Mouse (Mus musculus): ENCODE measurements around the gene Ttll11. TPM values are rescaled to one million over a fixed set of nuclear protein-coding genes. Genes with fewer than 3 reads are reported as not detected.
A peak's percentile ranks its signal among the peaks of the same experiment; 100 is the strongest.

Ttll11 gene
- polyA plus RNA-seq, 1 experiment: 4.1 TPM

GRCm38 (mm10) chr2:35854877-35855276, 124.8 kb downstream of the Ttll11 start:
- H3K4me1 ChIP-seq (ENCODE audit: control insufficient read depth, insufficient read depth, low read length): no peaks in the 10 kb centered on the region

GRCm38 (mm10) chr2:35852971-35853370, 126.7 kb downstream of the Ttll11 start:
- WGBS: 59% methylated on average over 4 of the region's 4 CpGs
- Histone ChIP-seq H3K27ac (ENCODE audit: control insufficient read depth, insufficient read depth, low read depth, low read length, poor library complexity) (no peak overlapping the region), H3K4me3 (replicated peaks; ENCODE audit: control insufficient read depth, low read depth, low read length) (no peak overlapping the region), H3K4me1 (ENCODE audit: control insufficient read depth, insufficient read depth, low read length) (no peaks in the 10 kb centered on the region)
- TF ChIP-seq CTCF (IDR thresholded peaks at IDR 0.05; ENCODE audit: control insufficient read depth, insufficient read depth, low read length) (no peak), POLR2A (IDR thresholded peaks at IDR 0.05; ENCODE audit: borderline replicate concordance, control insufficient read depth, low read depth, low read length) (no peak)

More at GRCm38 (mm10) chr2:35854877-35855276, 124.8 kb downstream of the Ttll11 start:
- TF ChIP-seq POLR2A (IDR thresholded peaks at IDR 0.05; ENCODE audit: borderline replicate concordance, control insufficient read depth, low read depth, low read length) (no peak), CTCF (IDR thresholded peaks at IDR 0.05; ENCODE audit: control insufficient read depth, insufficient read depth, low read length) (peak; percentile 39; the same call in 1 of the 2 replicates)
- H3K4me3 ChIP-seq (replicated peaks; ENCODE audit: control insufficient read depth, low read depth, low read length): no peak overlapping the region
- H3K27ac ChIP-seq (ENCODE audit: control insufficient read depth, insufficient read depth, low read depth, low read length, poor library complexity): no peak overlapping the region
- WGBS: 34% methylated on average over 5 of the region's 5 CpGs

- no peak overlapping the region for H3K4me3 ChIP-seq (replicated peaks; ENCODE audit: control insufficient read depth, low read depth, low read length)
- no peaks in the 10 kb centered on the region for H3K4me1 ChIP-seq (ENCODE audit: control insufficient read depth, insufficient read depth, low read length)
- H3K27ac ChIP-seq (ENCODE audit: control insufficient read depth, insufficient read depth, low read depth, low read length, poor library complexity): no peak overlapping the region
- WGBS: 86% methylated on average over 3 of the region's 3 CpGs
- TF ChIP-seq POLR2A (IDR thresholded peaks at IDR 0.05; ENCODE audit: borderline replicate concordance, control insufficient read depth, low read depth, low read length) (no peak), CTCF (IDR thresholded peaks at IDR 0.05; ENCODE audit: control insufficient read depth, insufficient read depth, low read length) (no peak)
These were observed 127.6 kb downstream of the Ttll11 start for GRCm38 (mm10) chr2:35852164-35852509.

- no peak overlapping the region for H3K27ac ChIP-seq (ENCODE audit: control insufficient read depth, insufficient read depth, low read depth, low read length, poor library complexity)
- H3K4me1 ChIP-seq (ENCODE audit: control insufficient read depth, insufficient read depth, low read length): no peaks in the 10 kb centered on the region
- H3K4me3 ChIP-seq (replicated peaks; ENCODE audit: control insufficient read depth, low read depth, low read length): no peak overlapping the region
- WGBS: 74% methylated on average over 17 of the region's 17 CpGs
- TF ChIP-seq CTCF (IDR thresholded peaks at IDR 0.05; ENCODE audit: control insufficient read depth, insufficient read depth, low read length): no peak
- no peak for TF ChIP-seq POLR2A (IDR thresholded peaks at IDR 0.05; ENCODE audit: borderline replicate concordance, control insufficient read depth, low read depth, low read length)
These were observed 128.1 kb downstream of the Ttll11 start for GRCm38 (mm10) chr2:35851420-35852163.

- no peaks in the 10 kb centered on the region for H3K4me1 ChIP-seq (ENCODE audit: control insufficient read depth, insufficient read depth, low read length)
- 88% methylated on average over 10 of the region's 10 CpGs for WGBS
- H3K4me3 ChIP-seq (replicated peaks; ENCODE audit: control insufficient read depth, low read depth, low read length): no peak overlapping the region
- TF ChIP-seq CTCF (IDR thresholded peaks at IDR 0.05; ENCODE audit: control insufficient read depth, insufficient read depth, low read length): no peak
- TF ChIP-seq POLR2A (IDR thresholded peaks at IDR 0.05; ENCODE audit: borderline replicate concordance, control insufficient read depth, low read depth, low read length): no peak
- no peak overlapping the region for H3K27ac ChIP-seq (ENCODE audit: control insufficient read depth, insufficient read depth, low read depth, low read length, poor library complexity)
These were observed 130.0 kb downstream of the Ttll11 start for GRCm38 (mm10) chr2:35849632-35850230.

- 61% methylated on average over 11 of the region's 11 CpGs for WGBS
- TF ChIP-seq POLR2A (IDR thresholded peaks at IDR 0.05; ENCODE audit: borderline replicate concordance, control insufficient read depth, low read depth, low read length) (no peak), CTCF (IDR thresholded peaks at IDR 0.05; ENCODE audit: control insufficient read depth, insufficient read depth, low read length) (no peak)
- no peaks in the 10 kb centered on the region; the same call in 1 of the 2 replicates for H3K4me1 ChIP-seq (ENCODE audit: control insufficient read depth, insufficient read depth, low read length)
- H3K4me3 ChIP-seq (replicated peaks; ENCODE audit: control insufficient read depth, low read depth, low read length): no peak overlapping the region
- no peak overlapping the region for H3K27ac ChIP-seq (ENCODE audit: control insufficient read depth, insufficient read depth, low read depth, low read length, poor library complexity)
These were observed 133.9 kb downstream of the Ttll11 start for GRCm38 (mm10) chr2:35845611-35846504.

GRCm38 (mm10) chr2:35843896-35844690, 135.6 kb downstream of the Ttll11 start:
- Histone ChIP-seq H3K27ac (ENCODE audit: control insufficient read depth, insufficient read depth, low read depth, low read length, poor library complexity) (no peak overlapping the region), H3K4me1 (ENCODE audit: control insufficient read depth, insufficient read depth, low read length) (no peaks in the 10 kb centered on the region; the same call in 1 of the 2 replicates), H3K4me3 (replicated peaks; ENCODE audit: control insufficient read depth, low read depth, low read length) (no peak overlapping the region)
- 72% methylated on average over 13 of the region's 13 CpGs for WGBS
- TF ChIP-seq CTCF (IDR thresholded peaks at IDR 0.05; ENCODE audit: control insufficient read depth, insufficient read depth, low read length): no peak
- TF ChIP-seq POLR2A (IDR thresholded peaks at IDR 0.05; ENCODE audit: borderline replicate concordance, control insufficient read depth, low read depth, low read length): no peak

Data from bone marrow, adult 2 months (tissue).